Mouse (Mus musculus): ENCODE data around the gene Gm21887.
"Not testable (repeated sequence)": the region's sequence is repeated elsewhere in the genome, so short reads cannot be mapped to it uniquely, and the experiment has no call there.

GRCm38 (mm10) chrX:170015883-170016282 is 6.4 kb downstream of the Gm21887 start:
- TF ChIP-seq CTCF (IDR thresholded peaks at IDR 0.05; ENCODE audit: low read depth, low read length); POLR2A (IDR thresholded peaks at IDR 0.05; ENCODE audit: borderline replicate concordance, low read depth, low read length): not testable (repeated sequence)

Data from bone marrow macrophage, adult 2 months (primary cell).